Mouse (Mus musculus) hindbrain, embryonic 15.5 days (tissue): ENCODE measurements around the gene Cplx3. TPM values are rescaled to one million over a fixed set of nuclear protein-coding genes. Genes with fewer than 3 reads are reported as not detected.

Experiments
- ATAC-seq: fragments of 200-750 bp; cut with Nextera tagmentation; 2 replicates; pipeline ENCODE4 v1.8.0; 2017; ENCODE audit warnings: low read depth, moderate number of reproducible peaks, moderate TSS enrichment; ENCODE audit not compliant: low FRiP score
- H3K27ac ChIP-seq: fragments of 300-500 bp; sonication (generic); replicated peaks from 2 replicates; pipeline ENCODE4 v1.5.1; 2015; ENCODE audit warnings: mild to moderate bottlenecking, inconsistent platforms
- H3K27me3 ChIP-seq: fragments of 300-500 bp; sonication (generic); 2 replicates; pipeline ENCODE4 v1.6.1; 2015; ENCODE audit warnings: control low read depth, inconsistent platforms
- H3K36me3 ChIP-seq: fragments of 300-500 bp; sonication (generic); 2 replicates; pipeline ENCODE4 v1.6.1; 2015; ENCODE audit warnings: control low read depth, inconsistent platforms
- H3K4me1 ChIP-seq: fragments of 300-500 bp; sonication (generic); replicated peaks from 2 replicates; pipeline ENCODE4 v1.6.1; 2015; ENCODE audit warnings: control low read depth, inconsistent platforms
- H3K4me2 ChIP-seq: fragments of 300-500 bp; sonication (generic); 2 replicates; pipeline ENCODE4 v1.6.1; 2015; ENCODE audit warnings: moderate library complexity, mild to moderate bottlenecking, inconsistent platforms
- H3K4me3 ChIP-seq: fragments of 300-500 bp; sonication (generic); 2 replicates; pipeline ENCODE4 v1.5.1; 2015; ENCODE audit warnings: mild to moderate bottlenecking, inconsistent platforms
- H3K9ac ChIP-seq: fragments of 300-500 bp; sonication (generic); 2 replicates; pipeline ENCODE4 v1.6.1; 2015; ENCODE audit warnings: inconsistent platforms
- H3K9me3 ChIP-seq: fragments of 300-500 bp; sonication (generic); 2 replicates; pipeline ENCODE4 v1.6.1; 2016; ENCODE audit warnings: control low read depth, inconsistent platforms
- WGBS: fragments of 180-500 bp; shearing (Covaris S2); methylation state at CpG from one replicate; pipeline ENCODE4 v1.1.7; 2015; 5-methylcytosine and 5-hydroxymethylcytosine counted together
- polyA plus RNA-seq: library from polyadenylated mRNA; unstranded; fragments of >200 nt; fragmentation: Nextera tagmentation; extraction: Ambion mirVana; gene quantifications from 2 replicates; pipeline ENCODE4 v1.2.1, GENCODE M21; 2015

Gene Cplx3
- polyA plus RNA-seq, 1 experiment from 2014 or later: 0.19 TPM

DNA sequence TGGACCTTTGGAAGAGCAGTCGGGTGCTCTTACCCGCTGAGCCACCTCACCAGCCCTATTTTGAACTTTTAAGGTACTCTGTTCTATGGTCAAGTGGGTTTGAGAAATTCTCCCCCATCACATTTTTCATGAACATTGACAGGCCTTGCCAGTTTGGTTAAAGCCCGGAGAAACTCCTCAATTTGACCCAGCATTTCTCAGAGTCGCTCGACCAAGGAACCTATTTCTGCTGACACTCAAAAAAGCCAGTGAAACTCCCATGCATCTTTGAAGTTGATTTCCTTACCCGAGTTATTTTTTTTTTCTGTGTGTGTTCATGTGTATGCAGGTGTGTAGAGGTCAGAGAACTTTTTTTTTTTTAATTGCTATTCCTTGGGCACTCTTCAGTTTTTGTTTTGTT, 41.5 kb downstream of the Cplx3 start:
- H3K9me3 ChIP-seq: no peaks in the 10 kb centered on the region
- no peak overlapping the region for H3K9ac ChIP-seq
- no peak overlapping the region for H3K4me2 ChIP-seq
- no peak for ATAC-seq
- H3K27me3 ChIP-seq: no peaks in the 10 kb centered on the region
- H3K36me3 ChIP-seq: peaks cover 16% of the 10 kb centered on the region
- H3K4me3 ChIP-seq: no peak overlapping the region
- WGBS: 91% methylated on average over 6 of the region's 6 CpGs
- H3K27ac ChIP-seq: no peak overlapping the region
- H3K4me1 ChIP-seq: peaks cover 47% of the 10 kb centered on the region

DNA sequence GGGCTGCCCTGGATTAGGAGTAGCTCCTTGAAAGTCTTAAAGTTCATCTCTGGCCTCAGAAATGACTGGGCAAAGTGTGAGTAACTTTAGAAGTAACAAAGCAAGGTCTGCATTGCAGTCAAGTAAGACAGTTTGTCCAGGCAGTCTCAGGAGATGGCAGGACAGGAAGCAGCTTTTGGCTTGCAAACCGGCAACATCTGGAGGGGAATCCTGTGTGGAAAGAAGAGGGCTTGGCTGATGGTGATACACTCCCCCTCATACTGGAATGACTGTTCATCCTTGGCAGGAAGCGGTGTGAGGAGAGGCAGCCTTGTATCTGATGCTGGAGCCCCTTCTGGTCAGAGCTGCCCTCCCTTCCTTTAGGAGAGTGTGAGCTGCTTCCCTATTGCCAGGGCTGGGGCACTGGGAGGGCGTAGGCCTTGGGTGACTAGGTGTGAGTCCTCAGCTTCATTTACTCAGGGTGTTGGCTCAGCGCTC, 43.1 kb downstream of the Cplx3 start:
- peaks cover 47% of the 10 kb centered on the region for H3K4me1 ChIP-seq
- ATAC-seq: no peak
- no peak overlapping the region for H3K4me2 ChIP-seq

DNA sequence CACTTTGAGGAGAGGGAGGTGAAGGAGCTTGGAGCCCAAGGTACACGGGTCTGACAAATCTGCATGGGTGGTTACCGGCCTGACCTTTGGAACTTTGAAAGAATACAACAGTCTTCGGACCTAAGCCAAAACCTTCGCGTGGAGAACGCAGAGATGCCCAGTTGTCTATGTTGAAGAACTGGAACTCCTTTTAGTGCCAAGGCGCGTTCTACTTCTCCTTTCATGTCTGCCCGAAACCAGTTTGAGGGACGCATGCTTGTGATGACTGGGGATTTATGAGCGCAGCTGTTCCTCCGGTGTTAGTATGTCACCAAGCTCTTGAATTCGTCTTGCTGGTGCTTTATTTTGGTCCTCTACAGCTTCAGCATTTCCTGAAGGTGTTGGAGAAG, 44.4 kb downstream of the Cplx3 start:
- WGBS: 82% methylated on average over 13 of the region's 13 CpGs
- Histone ChIP-seq H3K4me3 (peak overlapping the region; percentile 75), H3K27me3 (no peaks in the 10 kb centered on the region), H3K4me1 (peaks cover 45% of the 10 kb centered on the region), H3K27ac (no peak overlapping the region), H3K4me2 (peak overlapping the region; percentile 84), H3K9me3 (no peaks in the 10 kb centered on the region), H3K36me3 (no peaks in the 10 kb centered on the region), H3K9ac (no peak overlapping the region; the same call in 1 of the 2 replicates)
- no peak for ATAC-seq

More for the DNA sequence above, 43.1 kb downstream of the Cplx3 start:
- WGBS: 84% methylated on average over 4 of the region's 4 CpGs
- Histone ChIP-seq H3K36me3 (no peaks in the 10 kb centered on the region), H3K9me3 (no peaks in the 10 kb centered on the region), H3K4me3 (no peak overlapping the region), H3K27ac (no peak overlapping the region), H3K27me3 (no peaks in the 10 kb centered on the region), H3K9ac (no peak overlapping the region)

- peak; percentile 100 for ATAC-seq
- 1% methylated on average over 37 of the region's 37 CpGs for WGBS
Measured at GRCm38 (mm10) chr9:57560861-57561710, 45.0 kb downstream of the Cplx3 start, which contains the start of gene Scamp2. TSS of gene Scamp2 (plus strand) at chr9:57560943.

DNA sequence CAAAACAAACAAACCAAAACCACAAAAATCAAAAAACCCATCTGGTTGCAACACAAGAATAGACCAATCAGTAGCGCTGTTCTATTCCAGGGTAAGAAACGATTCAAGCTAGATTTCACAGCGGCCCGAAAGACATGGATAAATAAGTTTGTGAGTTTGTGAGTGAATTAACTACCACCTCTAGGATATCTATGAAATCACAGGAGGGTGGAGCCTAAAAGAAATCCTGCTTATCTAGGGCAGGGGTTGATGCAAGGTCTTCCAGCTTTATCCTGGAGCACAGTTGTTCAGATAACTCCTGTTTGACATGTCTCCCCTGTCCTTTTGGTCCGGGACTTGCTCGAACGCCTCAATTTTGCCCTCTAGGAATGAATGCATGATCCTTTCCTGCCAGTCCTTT, 45.8 kb downstream of the Cplx3 start:
- no peaks in the 10 kb centered on the region for H3K9me3 ChIP-seq
- H3K4me3 ChIP-seq: peak overlapping the region; percentile 75
- H3K9ac ChIP-seq: peak overlapping the region; percentile 64
- H3K27me3 ChIP-seq: no peaks in the 10 kb centered on the region
- H3K36me3 ChIP-seq: no peaks in the 10 kb centered on the region
- peak overlapping the region; percentile 88 for H3K27ac ChIP-seq
- no peak for ATAC-seq
- H3K4me1 ChIP-seq: peaks cover 31% of the 10 kb centered on the region
- 22% methylated on average over 7 of the region's 7 CpGs for WGBS
- H3K4me2 ChIP-seq: peak overlapping the region; percentile 84

More at GRCm38 (mm10) chr9:57560861-57561710, 45.0 kb downstream of the Cplx3 start, which contains the start of gene Scamp2:
- peak within 1 kb of the TSS; percentile 88 for H3K27ac ChIP-seq
- peak within 1 kb of the TSS; percentile 75 for H3K4me3 ChIP-seq
- peak within 1 kb of the TSS; percentile 84 for H3K4me2 ChIP-seq
- no peaks in the 10 kb centered on the region for H3K9me3 ChIP-seq
- H3K36me3 ChIP-seq: no peaks in the 10 kb centered on the region
- peak within 1 kb of the TSS; percentile 64 for H3K9ac ChIP-seq
- no peaks in the 10 kb centered on the region for H3K27me3 ChIP-seq
- H3K4me1 ChIP-seq: peaks cover 39% of the 10 kb centered on the region

- Histone ChIP-seq H3K27me3 (no peaks in the 10 kb centered on the region), H3K4me3 (no peak overlapping the region), H3K4me1 (peaks cover 30% of the 10 kb centered on the region), H3K36me3 (no peaks in the 10 kb centered on the region), H3K9ac (no peak overlapping the region), H3K9me3 (no peaks in the 10 kb centered on the region), H3K4me2 (no peak overlapping the region), H3K27ac (no peak overlapping the region)
- WGBS: 89% methylated on average over 2 of the region's 2 CpGs
- ATAC-seq: no peak
Measured at GRCm38 (mm10) chr9:57559568-57559967, 46.5 kb downstream of the Cplx3 start.

DNA sequence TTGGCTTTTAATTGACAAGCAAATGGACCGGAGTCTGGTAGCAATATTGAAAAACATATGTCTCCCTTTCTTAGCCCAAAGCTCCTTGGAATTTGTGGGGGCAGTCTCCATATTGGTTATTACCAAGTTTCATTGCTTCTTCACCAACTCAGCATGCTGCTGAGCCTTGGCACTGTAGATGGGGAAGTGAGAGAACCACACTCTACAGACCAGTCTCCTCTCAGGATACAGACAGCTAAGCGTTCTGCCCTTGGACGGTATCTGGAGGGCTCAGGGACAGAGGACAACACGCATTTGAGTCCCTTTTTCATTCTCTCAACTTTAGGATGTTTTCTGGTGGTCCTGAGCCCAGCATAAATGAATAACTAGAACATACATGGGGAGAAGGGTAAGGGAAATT, 47.5 kb downstream of the Cplx3 start:
- Histone ChIP-seq H3K27ac (no peak overlapping the region), H3K4me3 (no peak overlapping the region), H3K27me3 (no peaks in the 10 kb centered on the region), H3K36me3 (no peaks in the 10 kb centered on the region), H3K4me1 (peaks cover 27% of the 10 kb centered on the region), H3K4me2 (no peak overlapping the region), H3K9ac (no peak overlapping the region), H3K9me3 (no peaks in the 10 kb centered on the region)
- ATAC-seq: no peak
- 87% methylated on average over 4 of the region's 4 CpGs for WGBS

DNA sequence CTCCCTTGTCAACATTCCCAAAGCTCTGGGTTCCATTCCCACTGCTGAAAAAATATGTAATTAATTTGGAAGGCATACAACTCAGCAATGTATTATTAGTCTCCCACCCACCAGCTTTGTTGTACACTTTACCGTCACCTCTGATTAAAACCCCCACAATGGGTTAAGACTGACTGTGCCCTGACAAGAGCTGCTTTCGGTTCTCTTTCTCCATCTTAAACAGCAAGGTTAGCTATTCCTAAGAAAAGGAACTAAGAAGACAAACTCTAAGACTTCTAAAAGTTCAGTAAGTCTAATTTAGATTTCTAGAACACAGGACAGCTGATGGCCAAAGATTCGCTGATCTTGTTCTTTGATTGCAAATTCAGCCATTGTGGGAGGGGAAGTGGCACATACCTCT, 48.9 kb downstream of the Cplx3 start:
- H3K4me1 ChIP-seq: peaks cover 21% of the 10 kb centered on the region
- no peak overlapping the region for H3K27ac ChIP-seq
- no peak overlapping the region for H3K4me3 ChIP-seq
- ATAC-seq: no peak
- H3K9ac ChIP-seq: no peak overlapping the region
- no peaks in the 10 kb centered on the region for H3K27me3 ChIP-seq
- 81% methylated on average over 3 of the region's 3 CpGs for WGBS
- no peak overlapping the region for H3K4me2 ChIP-seq
- no peaks in the 10 kb centered on the region for H3K9me3 ChIP-seq
- no peaks in the 10 kb centered on the region for H3K36me3 ChIP-seq

DNA sequence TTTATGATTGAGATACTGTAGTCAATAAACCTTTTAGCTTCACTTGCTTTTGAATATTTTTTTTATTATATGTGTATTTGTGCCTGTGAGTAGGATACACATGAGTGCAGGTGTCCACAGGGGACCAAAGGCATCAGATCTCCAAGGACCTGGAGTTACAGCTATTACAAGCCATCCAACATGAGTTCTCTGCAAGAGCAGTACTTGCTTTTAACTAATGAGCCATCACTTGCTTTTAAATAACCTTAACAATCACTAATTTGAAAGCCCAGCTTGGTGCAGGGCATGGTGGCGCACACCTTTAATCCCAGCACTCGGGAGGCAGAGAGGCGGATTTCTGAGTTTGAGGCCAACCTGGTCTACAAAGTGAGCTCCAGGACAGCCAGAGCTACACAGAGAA, 51.3 kb downstream of the Cplx3 start:
- H3K4me2 ChIP-seq: no peak overlapping the region
- H3K27me3 ChIP-seq: no peaks in the 10 kb centered on the region
- H3K27ac ChIP-seq: no peak overlapping the region
- no peaks in the 10 kb centered on the region for H3K9me3 ChIP-seq
- no peak for ATAC-seq
- H3K4me3 ChIP-seq: no peak overlapping the region
- H3K9ac ChIP-seq: no peak overlapping the region
- peaks cover 9% of the 10 kb centered on the region for H3K36me3 ChIP-seq
- 43% methylated on average over 3 of the region's 3 CpGs for WGBS
- H3K4me1 ChIP-seq: peaks cover 20% of the 10 kb centered on the region

- H3K27me3 ChIP-seq: no peaks in the 10 kb centered on the region
- no peaks in the 10 kb centered on the region for H3K9me3 ChIP-seq
- ATAC-seq: 0 out of 2 replicates have a peak, but pooled peaks have one; percentile 5
- peaks cover 18% of the 10 kb centered on the region for H3K36me3 ChIP-seq
- WGBS: 72% methylated on average over 11 of the region's 11 CpGs
- peaks cover 28% of the 10 kb centered on the region for H3K4me1 ChIP-seq
- H3K9ac ChIP-seq: no peak overlapping the region
- H3K4me3 ChIP-seq: no peak overlapping the region
- no peak overlapping the region for H3K4me2 ChIP-seq
- 0 out of 2 replicates have a peak overlapping the region, but pooled peaks have one; percentile 0 for H3K27ac ChIP-seq
Measured at GRCm38 (mm10) chr9:57553119-57553518, 53.0 kb downstream of the Cplx3 start.

DNA sequence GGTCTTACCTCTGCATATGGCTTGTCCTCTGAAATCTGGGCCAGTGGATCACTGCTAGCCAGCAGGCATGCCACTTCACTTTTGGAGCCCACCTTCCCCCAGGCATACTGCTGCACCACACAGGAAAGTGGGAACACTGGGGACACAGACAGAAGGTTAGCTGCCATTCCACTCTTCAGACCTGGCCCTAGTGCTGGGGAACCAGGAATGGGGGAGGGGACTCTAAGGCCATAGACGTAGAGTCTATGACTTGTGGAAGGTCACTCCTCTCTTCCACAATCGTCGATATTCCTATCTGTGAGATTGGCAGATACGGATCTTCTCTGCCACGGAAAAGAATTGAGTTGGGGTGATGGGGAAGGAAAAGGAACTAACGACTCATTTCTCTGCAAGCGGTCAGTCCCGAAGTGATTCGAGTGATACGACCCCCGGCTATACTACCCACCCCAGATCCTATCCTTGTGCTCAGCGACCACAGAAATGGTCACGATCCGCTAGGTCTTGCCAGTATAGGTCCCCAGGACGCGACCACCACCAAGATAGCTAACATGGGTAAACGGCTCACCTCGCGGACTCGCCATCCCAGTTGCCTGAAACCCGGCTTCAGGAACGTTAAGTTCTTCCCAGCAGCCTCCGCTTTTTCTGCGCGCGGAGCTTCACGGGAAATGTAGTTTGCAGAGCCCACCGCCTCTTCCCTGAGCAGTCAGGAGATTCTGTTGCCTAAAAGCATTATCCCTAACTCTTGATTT, 53.8 kb downstream of the Cplx3 start, which contains the start of gene Mpi:
Gene Mpi (minus strand): TSS at position 625 of the 749 bp plus-strand sequence.
- H3K27ac ChIP-seq: 0 out of 2 replicates have a peak within 1 kb of the TSS, but pooled peaks have one; percentile 31
- H3K27me3 ChIP-seq: no peaks in the 10 kb centered on the region
- peak within 1 kb of the TSS; percentile 89 for H3K4me2 ChIP-seq
- peaks cover 26% of the 10 kb centered on the region for H3K36me3 ChIP-seq
- H3K4me3 ChIP-seq: peak within 1 kb of the TSS; percentile 67
- H3K9ac ChIP-seq: peak within 1 kb of the TSS; percentile 71
- WGBS: under 1% methylated on average over 28 of the region's 28 CpGs
- H3K9me3 ChIP-seq: no peaks in the 10 kb centered on the region
- peaks cover 28% of the 10 kb centered on the region for H3K4me1 ChIP-seq
- ATAC-seq: peak; percentile 65
